Mouse (Mus musculus) neural tube, embryonic 12.5 days (tissue): ENCODE data around the gene Mfsd9. TPM values are rescaled to one million over a fixed set of nuclear protein-coding genes. Genes with fewer than 3 reads are reported as not detected.
"Not testable (repeated sequence)": the region's sequence is repeated elsewhere in the genome, so short reads cannot be mapped to it uniquely, and the experiment has no call there.

ENCODE experiments used
- ATAC-seq: fragments of 200-750 bp; cut with Nextera tagmentation; 2 replicates; pipeline ENCODE4 v1.8.0; 2017; ENCODE audit warnings: low read depth, mild to moderate bottlenecking, moderate TSS enrichment, moderate library complexity; ENCODE audit not compliant: low FRiP score
- H3K27ac ChIP-seq: fragments of 300-500 bp; sonication (generic); 2 replicates; pipeline ENCODE4 v1.5.1; 2016
- H3K27me3 ChIP-seq: fragments of 300-500 bp; sonication (generic); replicated peaks from 2 replicates; pipeline ENCODE4 v1.6.1; 2016; ENCODE audit warnings: mild to moderate bottlenecking
- H3K36me3 ChIP-seq: fragments of 300-500 bp; sonication (generic); 2 replicates; pipeline ENCODE4 v1.6.1; 2016; ENCODE audit warnings: mild to moderate bottlenecking
- H3K4me1 ChIP-seq: fragments of 300-500 bp; sonication (generic); 2 replicates; pipeline ENCODE4 v1.6.1; 2016
- H3K4me2 ChIP-seq: fragments of 300-500 bp; sonication (generic); replicated peaks from 2 replicates; pipeline ENCODE4 v1.6.1; 2016; ENCODE audit warnings: mild to moderate bottlenecking
- H3K4me3 ChIP-seq: fragments of 300-500 bp; sonication (generic); 2 replicates; pipeline ENCODE4 v1.5.1; 2016
- H3K9ac ChIP-seq: fragments of 300-500 bp; sonication (generic); 2 replicates; pipeline ENCODE4 v1.6.1; 2016; ENCODE audit warnings: mild to moderate bottlenecking
- H3K9me3 ChIP-seq: fragments of 300-500 bp; sonication (generic); 2 replicates; pipeline ENCODE4 v1.6.1; 2016; ENCODE audit warnings: mild to moderate bottlenecking
- WGBS: fragments of 180-500 bp; shearing (Covaris S2); methylation state at CpG from one replicate; pipeline ENCODE4 v1.1.7; 2016; 5-methylcytosine and 5-hydroxymethylcytosine counted together
- polyA plus RNA-seq: library from polyadenylated mRNA; unstranded; fragments of >200 nt; fragmentation: Nextera tagmentation; extraction: Ambion mirVana; gene quantifications from 2 replicates; pipeline ENCODE4 v1.2.1, GENCODE M21; 2016

Mfsd9 gene
- polyA plus RNA-seq, 1 experiment from 2014 or later, result 4.9 TPM

DNA sequence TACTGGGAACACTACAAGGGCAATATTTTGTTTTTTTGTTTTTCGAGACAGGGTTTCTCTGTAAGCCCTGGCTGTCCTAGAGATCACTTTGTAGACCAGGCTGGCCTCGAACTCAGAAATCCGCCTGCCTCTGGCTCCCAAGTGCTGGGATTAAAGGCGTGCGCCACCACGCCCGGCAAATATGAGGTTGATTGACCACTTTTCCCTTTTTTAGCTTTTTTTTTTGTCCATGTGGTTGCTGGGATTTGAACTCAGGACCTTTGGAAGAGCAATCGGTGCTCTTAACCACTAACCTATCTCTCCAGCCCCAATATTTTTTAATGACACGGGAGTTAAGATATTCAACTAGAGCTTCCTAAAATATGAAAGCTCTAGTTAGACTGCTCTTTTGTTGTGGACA lies 52.2 kb downstream of the Mfsd9 start:
- not testable (repeated sequence) for H3K27ac ChIP-seq, H3K27me3 ChIP-seq, H3K36me3 ChIP-seq, H3K4me3 ChIP-seq, H3K9ac ChIP-seq, ATAC-seq, H3K9me3 ChIP-seq, H3K4me2 ChIP-seq, H3K4me1 ChIP-seq
- WGBS, result 96% methylated on average over 9 of the region's 9 CpGs

DNA sequence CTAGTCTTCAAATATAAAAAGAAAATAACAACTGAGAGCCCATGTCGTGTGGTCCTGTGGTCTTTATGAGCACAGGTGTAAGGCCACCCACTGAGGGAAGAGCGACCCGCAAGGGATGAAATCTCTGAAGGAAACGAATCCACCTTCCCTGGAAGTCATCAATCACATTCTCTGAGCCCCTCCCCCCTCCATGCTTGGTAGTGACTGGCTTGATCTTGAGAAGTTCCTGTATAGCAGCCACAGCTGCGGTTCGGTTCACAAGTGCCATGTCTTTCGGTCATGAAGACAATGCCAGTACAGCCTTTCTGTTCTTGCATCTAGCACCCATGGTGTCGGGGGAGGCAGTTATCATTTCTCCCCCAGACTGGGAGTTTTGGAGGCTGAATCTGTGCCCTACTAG lies 52.8 kb downstream of the Mfsd9 start:
- 76% methylated on average over 8 of the region's 8 CpGs for WGBS
- no peak overlapping the region for H3K9ac ChIP-seq
- H3K27me3 ChIP-seq, result no peaks in the 10 kb centered on the region
- H3K4me1 ChIP-seq, result no peaks in the 10 kb centered on the region
- no peak for ATAC-seq
- no peak overlapping the region for H3K4me2 ChIP-seq
- H3K36me3 ChIP-seq, result no peaks in the 10 kb centered on the region
- no peak overlapping the region for H3K27ac ChIP-seq
- no peaks in the 10 kb centered on the region for H3K9me3 ChIP-seq
- no peak overlapping the region for H3K4me3 ChIP-seq

DNA sequence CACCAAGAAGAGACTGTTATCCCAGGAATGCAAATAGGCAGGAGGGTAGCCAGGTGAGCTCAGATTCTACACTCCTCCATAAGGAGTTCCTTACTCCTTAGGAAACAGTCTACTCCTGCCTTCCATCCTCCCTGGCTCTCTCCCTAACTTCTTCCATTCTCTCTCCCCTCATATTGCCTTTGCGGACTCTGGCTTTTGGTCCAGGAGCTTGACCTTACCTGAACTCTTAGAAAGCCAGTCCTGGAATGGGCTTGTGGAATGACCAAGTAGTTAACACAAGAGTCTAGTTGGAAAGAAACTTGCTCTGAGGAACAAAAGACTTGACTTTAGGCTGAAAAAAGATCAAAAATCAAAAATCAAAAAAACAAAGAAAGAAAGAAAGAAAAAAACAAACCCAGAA lies 61.9 kb downstream of the Mfsd9 start:
- H3K36me3 ChIP-seq, result no peaks in the 10 kb centered on the region
- no peak overlapping the region for H3K4me3 ChIP-seq
- H3K9ac ChIP-seq, result no peak overlapping the region
- H3K4me1 ChIP-seq, result no peaks in the 10 kb centered on the region
- H3K4me2 ChIP-seq, result no peak overlapping the region
- H3K27ac ChIP-seq, result no peak overlapping the region
- ATAC-seq, result no peak
- WGBS, result 97% methylated on average over 1 of the region's 1 CpGs
- H3K9me3 ChIP-seq, result no peaks in the 10 kb centered on the region
- no peaks in the 10 kb centered on the region for H3K27me3 ChIP-seq

DNA sequence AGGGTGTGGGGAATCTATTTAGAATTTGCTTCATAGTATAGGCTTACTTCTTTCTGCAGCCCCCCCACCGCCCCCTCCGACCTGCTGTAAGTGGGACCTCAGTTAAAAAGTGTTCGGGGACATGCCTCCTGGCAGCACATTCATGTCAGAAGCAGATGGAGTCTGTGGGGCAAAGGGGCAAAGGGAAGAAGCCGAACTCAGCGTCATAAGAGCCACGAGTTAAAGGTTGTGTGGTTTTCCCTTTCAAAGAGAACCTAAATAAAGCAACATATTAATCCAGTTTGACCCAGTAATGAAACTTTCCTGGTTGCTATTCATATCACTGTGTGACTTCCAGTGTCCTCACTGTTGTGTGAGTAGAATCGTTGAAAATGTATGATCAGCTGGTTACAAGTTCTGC lies 63.1 kb downstream of the Mfsd9 start:
- no peaks in the 10 kb centered on the region for H3K4me1 ChIP-seq
- no peaks in the 10 kb centered on the region for H3K36me3 ChIP-seq
- no peak for ATAC-seq
- H3K27ac ChIP-seq, result no peak overlapping the region
- no peaks in the 10 kb centered on the region for H3K27me3 ChIP-seq
- no peaks in the 10 kb centered on the region for H3K9me3 ChIP-seq
- WGBS, result 87% methylated on average over 7 of the region's 7 CpGs
- no peak overlapping the region for H3K9ac ChIP-seq
- H3K4me2 ChIP-seq, result no peak overlapping the region
- no peak overlapping the region for H3K4me3 ChIP-seq

DNA sequence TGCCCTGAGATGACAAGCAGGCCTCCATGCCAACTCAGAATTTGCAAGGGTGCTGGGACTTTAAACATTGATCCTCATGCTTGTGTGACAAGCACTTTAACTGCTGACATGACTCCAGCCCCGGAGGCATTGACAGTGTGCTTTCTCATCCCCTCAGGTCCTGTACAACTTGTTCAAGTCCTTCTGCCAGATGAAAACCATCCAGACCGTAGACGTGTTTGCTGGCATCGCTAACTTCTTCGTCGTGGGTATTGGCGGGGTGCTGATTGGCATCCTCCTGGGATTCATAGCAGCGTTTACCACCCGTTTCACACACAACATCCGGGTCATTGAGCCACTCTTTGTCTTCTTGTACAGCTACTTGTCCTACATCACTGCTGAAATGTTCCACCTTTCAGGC lies 64.4 kb downstream of the Mfsd9 start:
- no peak overlapping the region for H3K9ac ChIP-seq
- H3K4me3 ChIP-seq, result no peak overlapping the region
- no peak overlapping the region for H3K4me2 ChIP-seq
- no peaks in the 10 kb centered on the region for H3K9me3 ChIP-seq
- 89% methylated on average over 10 of the region's 10 CpGs for WGBS
- H3K36me3 ChIP-seq, result no peaks in the 10 kb centered on the region
- H3K27ac ChIP-seq, result no peak overlapping the region
- H3K4me1 ChIP-seq, result no peaks in the 10 kb centered on the region
- no peaks in the 10 kb centered on the region for H3K27me3 ChIP-seq
- ATAC-seq, result no peak

Other genes with a start within 250 kb of the Mfsd9 start
- not detected in 2 replicates for gene Slc9a4, start 210.6 kb downstream of the Mfsd9 start, polyA plus RNA-seq
- not detected in 2 replicates for gene Slc9a2, start 110.1 kb downstream of the Mfsd9 start, polyA plus RNA-seq
- 0.35 and 0.56 TPM in 2 replicates for gene Tmem182, start 14.9 kb upstream of the Mfsd9 start, polyA plus RNA-seq